Mouse (Mus musculus) neural tube, embryonic 14.5 days (tissue): ENCODE measurements around the gene Tubg2. TPM values are rescaled to one million over a fixed set of nuclear protein-coding genes. Genes with fewer than 3 reads are reported as not detected.

Experiments
- ATAC-seq: fragments of 200-750 bp; cut with Nextera tagmentation; 2 replicates; pipeline ENCODE4 v1.8.0; 2017; ENCODE audit warnings: low read depth, mild to moderate bottlenecking, moderate TSS enrichment, moderate library complexity
- H3K27ac ChIP-seq: fragments of 300-500 bp; sonication (generic); 2 replicates; pipeline ENCODE4 v1.5.1; 2014; ENCODE audit warnings: low read depth, mild to moderate bottlenecking, control low read depth, low read length, moderate library complexity, mixed read lengths
- H3K27me3 ChIP-seq: fragments of 300-500 bp; sonication (generic); 2 replicates; pipeline ENCODE4 v1.6.1; 2014; ENCODE audit warnings: low read length; ENCODE audit not compliant: control insufficient read depth, insufficient read depth
- H3K36me3 ChIP-seq: fragments of 300-500 bp; sonication (generic); 2 replicates; pipeline ENCODE4 v1.6.1; 2014; ENCODE audit warnings: low read length, mixed read lengths; ENCODE audit not compliant: control insufficient read depth, insufficient read depth
- H3K4me1 ChIP-seq: fragments of 300-500 bp; sonication (generic); 2 replicates; pipeline ENCODE4 v1.6.1; 2014; ENCODE audit warnings: low read length; ENCODE audit not compliant: control insufficient read depth, insufficient read depth
- H3K4me2 ChIP-seq: fragments of 300-500 bp; sonication (generic); 2 replicates; pipeline ENCODE4 v1.6.1; 2014; ENCODE audit warnings: mild to moderate bottlenecking, low read depth, low read length, control low read depth
- H3K4me3 ChIP-seq: fragments of 300-500 bp; sonication (generic); 2 replicates; pipeline ENCODE4 v1.5.1; 2014; ENCODE audit warnings: low read depth, low read length, control low read depth, mixed read lengths
- H3K9ac ChIP-seq: fragments of 300-500 bp; sonication (generic); replicated peaks from 2 replicates; pipeline ENCODE4 v1.6.1; 2014; ENCODE audit warnings: low read depth, mild to moderate bottlenecking, control low read depth, low read length, mixed read lengths
- H3K9me3 ChIP-seq: fragments of 300-500 bp; sonication (generic); 2 replicates; pipeline ENCODE4 v1.6.1; 2016; ENCODE audit warnings: low read length; ENCODE audit not compliant: control insufficient read depth
- WGBS: fragments of 180-500 bp; shearing (Covaris S2); extraction: QIAGEN DNeasy Blood & Tissue Kit; methylation state at CpG from one replicate; pipeline ENCODE4 v1.1.7; 2014; 5-methylcytosine and 5-hydroxymethylcytosine counted together
- polyA plus RNA-seq: library from polyadenylated mRNA; unstranded; fragments of >200 nt; fragmentation: Nextera tagmentation; extraction: Ambion mirVana; gene quantifications from 2 replicates; pipeline ENCODE4 v1.2.1, GENCODE M21; 2014

Tubg2 gene
- polyA plus RNA-seq, 1 experiment from 2014 or later, result 62.6 TPM

DNA sequence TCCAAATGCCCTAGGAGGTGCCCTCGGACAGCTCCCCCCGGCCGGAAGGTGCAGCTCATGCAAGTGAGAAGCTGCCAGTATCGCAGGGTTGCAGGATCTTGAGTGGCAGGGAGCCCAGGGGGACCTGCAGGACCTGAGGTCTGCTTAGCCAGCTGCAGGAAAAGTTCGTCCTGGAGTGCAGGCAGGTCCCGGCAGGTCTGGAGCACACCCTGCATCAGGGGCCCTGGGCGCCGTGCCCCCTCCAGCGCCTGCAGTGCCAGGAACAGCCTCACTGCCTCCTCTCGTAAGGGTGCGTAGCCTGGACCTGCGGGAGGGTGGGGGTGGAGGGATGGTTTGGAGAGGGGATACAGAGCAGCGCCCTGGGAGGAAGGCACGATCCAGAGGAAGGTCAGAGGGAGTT lies 10.7 kb downstream of the Tubg2 start:
- Histone ChIP-seq H3K9ac (no peak overlapping the region), H3K36me3 (peaks cover 17% of the 10 kb centered on the region), H3K4me1 (peaks cover 24% of the 10 kb centered on the region), H3K27me3 (peaks cover 52% of the 10 kb centered on the region), H3K4me2 (no peak overlapping the region), H3K4me3 (no peak overlapping the region), H3K9me3 (no peaks in the 10 kb centered on the region), H3K27ac (no peak overlapping the region)
- 42% methylated on average over 14 of the region's 14 CpGs for WGBS
- ATAC-seq, result no peak

DNA sequence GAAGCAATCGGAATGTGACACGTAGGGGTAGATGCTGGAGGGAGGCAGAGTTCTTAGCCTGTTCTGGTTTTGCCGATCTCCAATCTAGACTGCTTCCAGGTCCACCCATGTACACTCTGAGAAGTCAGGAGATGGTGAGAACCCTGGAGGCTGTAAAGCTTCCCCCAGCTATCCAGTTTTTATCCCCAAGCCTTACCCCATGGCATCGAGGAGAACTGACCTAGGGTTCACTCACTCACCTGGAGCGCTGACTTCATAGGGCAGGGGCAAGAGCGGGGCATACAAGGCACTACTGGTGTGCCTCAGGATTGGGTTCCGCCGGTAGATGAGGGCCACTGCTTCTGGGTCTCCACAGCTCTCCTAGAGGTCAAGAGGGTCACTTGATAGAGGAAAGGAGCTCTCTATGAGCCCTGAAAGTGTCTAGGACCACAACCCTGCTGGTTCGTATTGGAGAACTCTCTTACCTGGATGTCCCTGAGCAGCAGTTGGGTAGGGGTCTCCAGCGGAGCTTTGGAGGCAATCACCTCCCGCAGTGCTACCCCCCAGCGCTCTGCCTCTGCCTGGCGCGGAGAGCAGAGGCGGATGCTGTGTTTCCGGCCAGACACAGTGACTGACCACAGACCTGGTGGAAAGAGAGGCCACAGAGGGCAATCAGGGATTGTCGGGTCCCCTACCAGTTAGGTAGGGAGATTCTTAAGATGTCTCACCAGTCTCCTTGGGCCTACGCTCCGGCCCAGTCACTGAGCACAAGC lies 11.7 kb downstream of the Tubg2 start:
- no peak overlapping the region for H3K4me3 ChIP-seq
- no peak overlapping the region for H3K4me2 ChIP-seq
- 43% methylated on average over 19 of the region's 19 CpGs for WGBS
- H3K4me1 ChIP-seq, result peaks cover 32% of the 10 kb centered on the region
- no peak overlapping the region for H3K27ac ChIP-seq
- no peaks in the 10 kb centered on the region for H3K9me3 ChIP-seq
- H3K9ac ChIP-seq, result no peak overlapping the region
- peaks cover 14% of the 10 kb centered on the region for H3K36me3 ChIP-seq
- ATAC-seq, result no peak
- peaks cover 52% of the 10 kb centered on the region for H3K27me3 ChIP-seq

DNA sequence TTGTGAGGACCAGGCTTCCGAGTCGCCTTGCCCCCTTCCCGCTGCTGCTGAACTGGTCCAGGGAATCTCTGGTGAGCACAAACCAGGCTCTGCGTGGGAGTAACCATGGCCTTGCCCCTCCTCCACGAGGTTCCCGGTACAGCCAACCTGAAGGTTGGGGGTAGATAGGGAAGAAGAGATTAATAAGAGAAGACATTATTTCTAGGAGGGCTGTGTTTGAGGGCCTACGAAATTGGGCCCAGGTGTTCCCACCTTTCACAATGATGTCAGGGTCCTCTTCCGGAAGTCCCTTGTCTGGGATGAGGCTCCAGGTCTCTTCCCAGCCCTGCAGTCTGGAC lies 12.2 kb downstream of the Tubg2 start:
- Histone ChIP-seq H3K9me3 (no peaks in the 10 kb centered on the region), H3K4me1 (peaks cover 33% of the 10 kb centered on the region), H3K9ac (no peak overlapping the region), H3K27me3 (peaks cover 52% of the 10 kb centered on the region), H3K36me3 (peaks cover 14% of the 10 kb centered on the region), H3K4me3 (no peak overlapping the region), H3K4me2 (no peak overlapping the region), H3K27ac (no peak overlapping the region)
- WGBS, result 46% methylated on average over 8 of the region's 8 CpGs
- no peak for ATAC-seq

DNA sequence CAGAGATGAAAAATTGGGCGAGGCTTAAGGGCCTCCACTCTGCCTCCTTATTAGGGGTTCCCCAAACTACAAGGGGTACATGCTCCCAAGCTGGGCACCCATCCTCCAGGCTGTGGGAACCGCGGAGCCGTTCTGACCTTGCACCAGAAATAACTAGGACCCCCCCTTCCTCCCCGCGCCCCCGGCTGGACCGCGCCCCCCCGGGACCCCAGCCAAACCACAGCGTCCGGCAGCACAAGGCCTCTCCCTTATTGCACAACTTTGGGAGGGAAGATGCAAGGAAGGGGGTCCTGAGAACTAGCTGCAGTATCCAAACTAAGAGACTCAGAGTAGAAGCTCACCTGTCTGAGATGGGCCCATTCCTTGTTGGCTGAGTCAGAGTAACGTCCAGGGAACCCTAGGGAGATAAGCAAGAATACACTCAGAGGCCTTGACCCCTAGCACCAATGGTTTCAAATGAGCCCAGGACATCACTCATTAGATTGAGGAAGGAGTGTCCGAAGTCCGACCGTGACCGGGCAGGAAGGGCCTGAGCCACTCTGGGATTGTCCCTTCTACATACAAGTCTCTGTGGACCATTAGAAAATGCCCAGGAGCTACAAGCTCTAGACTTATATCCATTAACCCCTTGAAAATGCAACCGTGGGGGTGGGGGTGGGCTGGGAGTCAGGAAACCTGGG lies 12.7 kb downstream of the Tubg2 start:
- Histone ChIP-seq H3K9me3 (no peaks in the 10 kb centered on the region), H3K27me3 (peaks cover 49% of the 10 kb centered on the region), H3K36me3 (peaks cover 14% of the 10 kb centered on the region), H3K4me1 (peaks cover 38% of the 10 kb centered on the region), H3K9ac (no peak overlapping the region), H3K27ac (no peak overlapping the region), H3K4me2 (peak overlapping the region; percentile 90; the same call in 1 of the 2 replicates), H3K4me3 (peak overlapping the region; percentile 1; the same call in 1 of the 2 replicates)
- no peak for ATAC-seq
- WGBS, result 57% methylated on average over 18 of the region's 18 CpGs

DNA sequence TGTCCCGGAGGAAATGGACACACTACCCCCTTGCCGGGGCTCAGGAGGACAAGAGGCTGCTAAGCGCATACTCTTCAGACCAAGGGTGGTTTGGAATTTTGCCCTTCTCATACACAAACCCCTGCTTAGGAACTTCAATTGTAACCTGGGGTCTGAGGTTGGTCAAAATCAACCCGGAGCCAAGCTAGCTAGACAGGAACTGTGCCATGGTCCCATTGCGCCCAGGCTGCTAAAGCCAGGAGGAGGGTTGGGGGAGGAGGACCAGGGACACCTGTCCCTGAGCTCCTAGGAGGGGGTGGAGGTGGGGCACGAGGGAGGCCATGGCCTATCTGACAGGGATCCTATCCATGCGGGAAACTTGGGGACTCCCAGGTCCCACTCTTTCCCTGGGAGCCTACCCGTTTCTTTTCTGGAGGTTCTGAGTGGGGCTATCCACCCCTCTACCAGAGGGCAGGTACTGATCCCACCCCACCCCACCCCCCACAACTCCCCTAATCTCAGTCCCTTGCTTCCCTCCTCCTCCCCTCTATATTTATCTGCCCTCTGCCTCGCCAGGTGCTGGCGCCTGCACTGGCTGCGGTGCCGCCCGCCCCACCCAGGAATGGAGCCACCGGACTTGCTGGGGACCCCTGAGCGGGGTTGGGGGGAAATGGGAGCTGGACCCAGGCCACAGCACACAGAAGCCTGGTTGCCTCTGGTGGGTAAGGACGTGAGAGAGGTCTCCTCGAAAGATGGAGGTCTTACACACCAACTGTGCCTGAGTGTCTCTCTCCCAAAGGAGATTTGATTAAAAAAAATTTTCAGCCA lies 13.8 kb downstream of the Tubg2 start:
- ATAC-seq, result no peak
- Histone ChIP-seq H3K27me3 (peaks cover 40% of the 10 kb centered on the region), H3K36me3 (peaks cover 14% of the 10 kb centered on the region), H3K4me1 (peaks cover 44% of the 10 kb centered on the region), H3K4me2 (peak overlapping the region; percentile 90), H3K4me3 (peak overlapping the region; percentile 60), H3K27ac (no peak overlapping the region), H3K9me3 (no peaks in the 10 kb centered on the region), H3K9ac (peak overlapping the region; percentile 64; the same call in 1 of the 2 replicates)
- WGBS, result 13% methylated on average over 17 of the region's 17 CpGs

DNA sequence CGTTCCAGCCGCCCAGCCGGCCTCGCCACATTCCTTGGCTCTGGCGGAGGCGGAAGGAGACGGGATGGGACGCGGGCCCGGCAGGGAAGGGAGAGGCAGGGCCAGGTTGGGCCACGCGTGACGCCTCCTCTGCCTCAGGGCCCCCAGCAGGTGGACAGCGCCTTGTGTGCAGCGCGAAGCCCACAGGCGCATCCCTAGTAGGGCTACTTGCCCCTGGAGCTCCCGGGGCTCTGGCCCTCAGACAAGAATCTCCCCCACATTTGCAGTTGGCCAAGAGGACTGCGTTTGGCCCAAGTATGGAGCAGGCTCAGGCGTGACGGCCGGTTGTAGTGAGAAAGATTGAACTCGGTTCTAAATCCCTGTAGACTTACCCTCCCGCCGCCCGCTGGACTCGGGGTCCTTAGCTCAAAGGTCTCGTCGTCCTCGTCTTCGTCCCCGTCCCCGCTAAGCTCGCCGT lies 14.7 kb downstream of the Tubg2 start, which contains the start of gene Cntnap1:
TSS of gene Cntnap1 (plus strand) at position 170 of the 457 bp plus-strand sequence.
- Histone ChIP-seq H3K4me1 (peaks cover 47% of the 10 kb centered on the region), H3K27me3 (peaks cover 32% of the 10 kb centered on the region), H3K9ac (peak within 1 kb of the TSS; percentile 64), H3K4me2 (peak within 1 kb of the TSS; percentile 90), H3K36me3 (peaks cover 14% of the 10 kb centered on the region), H3K27ac (peak within 1 kb of the TSS; percentile 78), H3K4me3 (peak within 1 kb of the TSS; percentile 60), H3K9me3 (no peaks in the 10 kb centered on the region)
- ATAC-seq, result no peak
- WGBS, result under 1% methylated on average over 35 of the region's 35 CpGs

DNA sequence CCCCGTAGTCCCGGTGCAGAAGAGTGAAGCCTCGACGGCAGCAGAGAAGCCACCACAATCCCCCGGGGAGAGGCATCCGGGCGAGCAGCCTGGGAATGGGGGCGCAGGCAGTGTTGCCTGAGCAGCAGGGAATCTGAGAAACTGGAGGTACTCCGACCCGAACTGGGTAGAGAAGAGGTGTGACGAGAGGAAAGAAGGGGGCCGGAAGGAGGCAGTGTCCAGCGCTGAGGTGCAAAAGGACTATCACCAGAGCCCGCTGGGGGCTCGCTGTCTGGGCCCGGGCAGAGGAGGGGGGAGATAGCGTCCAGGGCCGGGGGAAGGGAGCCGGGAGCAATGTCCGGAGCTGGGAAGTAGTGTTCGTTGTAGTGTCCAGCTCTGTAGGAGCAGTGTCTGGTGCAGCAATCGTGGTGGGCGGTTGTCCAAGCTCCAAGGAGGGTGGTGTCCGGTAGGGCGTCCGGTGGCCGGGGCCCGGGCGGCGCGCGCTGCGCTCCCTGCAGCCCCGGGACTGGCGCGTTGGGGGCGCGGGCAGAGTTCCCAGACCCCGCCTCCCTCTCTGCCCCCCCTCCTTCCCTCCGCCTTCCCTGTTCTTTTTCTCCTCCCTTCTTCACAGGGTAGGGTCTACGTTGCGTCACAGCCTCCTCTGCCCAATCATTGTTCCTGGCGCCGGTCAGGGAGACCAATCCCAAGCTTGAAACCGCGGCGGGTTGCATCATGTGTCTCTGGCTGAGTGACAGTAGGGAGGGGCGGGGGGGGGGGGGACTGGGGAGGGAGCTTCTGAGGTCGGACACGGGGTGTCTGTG lies 15.3 kb downstream of the Tubg2 start, which contains the start of gene Plekhh3:
TSS of gene Plekhh3 (minus strand) at position 541 of the 800 bp plus-strand sequence.
- Histone ChIP-seq H3K36me3 (peaks cover 12% of the 10 kb centered on the region), H3K4me1 (peaks cover 47% of the 10 kb centered on the region), H3K9ac (peak within 1 kb of the TSS; percentile 64), H3K27ac (peak within 1 kb of the TSS; percentile 82), H3K4me2 (peak within 1 kb of the TSS; percentile 90), H3K4me3 (peak within 1 kb of the TSS; percentile 60), H3K9me3 (no peaks in the 10 kb centered on the region), H3K27me3 (peaks cover 25% of the 10 kb centered on the region)
- under 1% methylated on average over 49 of the region's 50 CpGs for whole genome bisulfite sequencing
- peak; percentile 96 for ATAC-seq

DNA sequence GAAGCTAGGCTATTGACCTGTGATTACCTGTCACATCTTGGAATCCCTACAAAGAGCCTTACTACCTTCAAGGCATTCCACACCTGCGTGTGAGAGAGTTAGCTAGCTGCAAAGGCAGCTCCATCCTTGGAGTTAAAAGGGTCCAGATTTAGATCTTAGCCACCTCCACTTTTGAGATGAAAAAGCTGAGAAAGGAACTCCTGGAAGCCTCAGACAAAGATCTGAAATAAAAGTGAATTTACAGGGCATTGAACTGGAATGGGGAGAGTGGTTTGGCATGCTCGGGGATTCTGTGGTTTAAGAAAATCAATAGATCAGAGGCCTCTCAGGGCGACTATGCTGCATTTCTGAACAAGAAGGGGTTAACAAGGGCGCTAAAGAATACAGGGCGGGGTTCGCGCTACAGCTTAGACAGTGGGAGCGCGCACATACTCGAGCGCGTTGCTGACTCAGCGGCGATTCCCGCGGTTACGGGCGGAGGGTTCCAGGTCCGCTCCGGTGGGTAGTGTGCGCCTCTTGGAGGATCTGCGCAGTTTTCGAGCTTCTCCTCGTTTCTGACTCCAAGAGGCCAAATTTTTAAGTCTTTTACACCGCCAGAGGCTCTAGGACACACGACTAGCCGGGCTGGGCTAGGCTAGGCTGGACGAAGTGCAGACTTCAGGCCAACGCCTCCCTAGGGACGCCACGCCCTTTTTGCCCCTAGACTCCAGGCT lies 16.2 kb downstream of the Tubg2 start:
- H3K27me3 ChIP-seq, result peaks cover 17% of the 10 kb centered on the region
- under 1% methylated on average over 31 of the region's 31 CpGs for WGBS
- peak overlapping the region; percentile 50 for H3K4me3 ChIP-seq
- peaks cover 49% of the 10 kb centered on the region for H3K4me1 ChIP-seq
- peak overlapping the region; percentile 63 for H3K9ac ChIP-seq
- peaks cover 7% of the 10 kb centered on the region for H3K36me3 ChIP-seq
- no peaks in the 10 kb centered on the region for H3K9me3 ChIP-seq
- H3K27ac ChIP-seq, result peak overlapping the region; percentile 82
- ATAC-seq, result peak; percentile 64
- H3K4me2 ChIP-seq, result peak overlapping the region; percentile 87
